Mouse (Mus musculus): ENCODE results near the gene Arl4d. TPM values are rescaled to one million over a fixed set of nuclear protein-coding genes. Genes with fewer than 3 reads are reported as not detected.
"Not testable (repeated sequence)": the region's sequence is repeated elsewhere in the genome, so short reads cannot be mapped to it uniquely, and the experiment has no call there.

The Arl4d gene
- polyA plus RNA-seq, 1 experiment from 2014 or later = 9.4 TPM

DNA sequence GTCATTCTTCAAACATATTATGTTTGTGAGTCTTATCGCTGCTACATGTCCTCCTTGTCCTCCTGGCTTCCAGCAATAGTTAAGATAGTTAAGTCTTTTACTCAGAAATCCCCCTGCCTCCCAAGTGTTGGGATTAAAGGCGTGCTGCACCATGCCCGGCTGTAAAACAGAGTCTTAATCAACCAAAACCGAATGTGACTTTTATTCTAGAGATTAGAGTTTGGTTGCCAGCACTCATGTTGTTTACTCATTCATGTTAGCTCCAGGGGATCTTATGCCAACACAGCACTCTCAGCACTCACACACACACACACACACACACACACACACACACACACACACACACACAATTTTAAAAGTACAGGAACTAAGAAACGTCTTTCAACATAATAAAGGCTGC lies 22.4 kb upstream of the Arl4d start:
- no peak overlapping the region for H3K27ac ChIP-seq (ENCODE audit: low read depth, low read length)
- no peaks in the 10 kb centered on the region for H3K9me3 ChIP-seq (replicated peaks; ENCODE audit: control insufficient read depth, low read length)
- no peaks in the 10 kb centered on the region for H3K36me3 ChIP-seq (ENCODE audit: control insufficient read depth, insufficient read depth, low read length)
- no peak overlapping the region for H3K4me2 ChIP-seq
- no peak for ATAC-seq (replicated peaks; ENCODE audit: insufficient number of reproducible peaks, low FRiP score, low TSS enrichment)
- H3K4me1 ChIP-seq (ENCODE audit: control insufficient read depth, insufficient read depth, low read length) = no peaks in the 10 kb centered on the region
- H3K4me3 ChIP-seq (ENCODE audit: low read depth, low read length) = no peak overlapping the region
- WGBS (ENCODE audit: insufficient replicate concordance) = 50% methylated on average over 5 of the region's 5 CpGs
- H3K9ac ChIP-seq (ENCODE audit: low read depth, low read length) = no peak overlapping the region
- no peaks in the 10 kb centered on the region for H3K27me3 ChIP-seq (ENCODE audit: control insufficient read depth, insufficient read depth, low read length)

DNA sequence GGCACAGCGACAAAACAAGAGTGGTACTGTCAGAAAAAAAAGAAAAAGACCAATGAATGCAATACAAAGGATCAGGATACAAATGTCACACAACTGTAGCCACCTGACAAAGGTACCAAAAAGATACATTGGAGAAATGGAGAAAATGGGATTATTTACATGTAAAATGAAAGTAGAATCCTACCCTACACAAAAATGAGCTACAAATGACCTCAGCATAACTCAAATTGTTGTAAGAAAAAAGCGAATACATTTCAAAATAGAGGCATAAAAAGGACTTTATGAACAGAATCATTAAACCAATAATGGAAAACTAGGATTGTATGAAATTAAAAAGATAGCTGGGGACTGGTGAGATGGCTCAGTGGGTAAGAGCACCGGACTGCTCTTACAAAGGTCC lies 20.8 kb upstream of the Arl4d start:
- no peaks in the 10 kb centered on the region for H3K4me1 ChIP-seq (ENCODE audit: control insufficient read depth, insufficient read depth, low read length)
- 51% methylated on average over 3 of the region's 3 CpGs for WGBS (ENCODE audit: insufficient replicate concordance)

DNA sequence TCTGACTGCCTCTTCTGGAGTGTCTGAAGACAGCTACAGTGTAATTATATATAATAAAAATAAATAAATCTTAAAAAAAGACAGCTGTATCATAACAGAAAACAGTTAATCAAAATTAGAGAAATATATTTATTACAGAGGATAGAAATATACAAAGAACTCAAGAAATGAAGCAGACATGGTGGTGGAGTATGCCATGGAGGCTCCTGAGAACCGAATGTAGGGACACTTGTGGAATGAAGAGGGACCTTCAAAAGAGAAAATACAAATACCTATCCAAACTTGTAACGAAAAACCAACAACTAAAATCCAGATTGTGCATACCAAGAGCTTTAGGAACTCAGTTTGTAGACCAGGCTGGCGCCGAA lies 20.3 kb upstream of the Arl4d start:
- not testable (repeated sequence) for H3K4me2 ChIP-seq; ATAC-seq (replicated peaks; ENCODE audit: insufficient number of reproducible peaks, low FRiP score, low TSS enrichment); H3K4me3 ChIP-seq (ENCODE audit: low read depth, low read length); H3K9ac ChIP-seq (ENCODE audit: low read depth, low read length); H3K4me1 ChIP-seq (ENCODE audit: control insufficient read depth, insufficient read depth, low read length); H3K27ac ChIP-seq (ENCODE audit: low read depth, low read length); H3K36me3 ChIP-seq (ENCODE audit: control insufficient read depth, insufficient read depth, low read length); H3K9me3 ChIP-seq (replicated peaks; ENCODE audit: control insufficient read depth, low read length); H3K27me3 ChIP-seq (ENCODE audit: control insufficient read depth, insufficient read depth, low read length)
- 4% methylated on average over 4 of the region's 4 CpGs for WGBS (ENCODE audit: insufficient replicate concordance)

More for the DNA sequence above, 20.8 kb upstream of the Arl4d start:
- ATAC-seq (replicated peaks; ENCODE audit: insufficient number of reproducible peaks, low FRiP score, low TSS enrichment) = no peak
- H3K9ac ChIP-seq (ENCODE audit: low read depth, low read length) = no peak overlapping the region
- no peaks in the 10 kb centered on the region for H3K36me3 ChIP-seq (ENCODE audit: control insufficient read depth, insufficient read depth, low read length)
- no peaks in the 10 kb centered on the region for H3K9me3 ChIP-seq (replicated peaks; ENCODE audit: control insufficient read depth, low read length)
- no peak overlapping the region for H3K27ac ChIP-seq (ENCODE audit: low read depth, low read length)
- H3K4me2 ChIP-seq = no peak overlapping the region
- H3K4me3 ChIP-seq (ENCODE audit: low read depth, low read length) = no peak overlapping the region
- H3K27me3 ChIP-seq (ENCODE audit: control insufficient read depth, insufficient read depth, low read length) = no peaks in the 10 kb centered on the region

DNA sequence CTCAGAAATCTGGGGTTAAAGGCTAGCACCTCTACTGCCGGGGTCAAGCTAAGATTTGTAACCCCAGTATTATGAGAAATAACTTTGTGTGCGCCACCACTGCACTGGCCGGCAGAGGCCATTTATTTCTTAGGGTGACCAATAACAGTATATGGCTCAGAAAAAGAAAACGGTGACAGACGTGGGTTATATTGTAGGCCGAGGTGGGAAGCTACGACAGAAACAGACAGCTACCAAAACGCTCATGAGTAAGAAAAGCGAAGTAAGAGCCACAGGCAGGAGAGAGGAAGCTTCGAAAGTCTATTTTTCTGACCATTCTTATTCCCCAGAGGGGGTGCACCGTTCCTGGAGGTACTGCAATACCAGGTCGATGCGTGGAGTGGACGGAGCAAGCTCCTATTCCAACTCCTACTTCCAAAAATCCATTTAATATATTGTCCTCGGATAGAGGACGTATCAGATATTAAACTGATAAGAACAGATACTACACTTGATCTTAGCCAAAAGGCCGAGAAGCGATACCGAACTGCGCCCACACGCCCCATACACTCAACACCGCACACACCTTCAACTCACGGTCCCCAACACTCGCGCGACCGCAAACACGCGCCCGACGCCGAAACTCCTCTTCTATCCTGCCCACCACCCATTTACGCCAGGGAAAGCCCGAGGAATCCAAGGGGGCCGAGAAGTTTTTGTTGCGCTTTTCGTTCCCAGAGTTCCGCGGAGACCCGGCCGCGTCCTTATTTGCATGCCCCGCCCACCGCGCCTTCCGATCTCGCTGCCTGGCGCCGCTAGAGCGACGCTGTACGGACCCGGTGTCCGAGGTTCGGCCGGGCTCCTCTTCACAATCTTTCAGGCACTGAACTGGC lies 19.7 kb upstream of the Arl4d start:
- peak overlapping the region; percentile 56 for H3K4me2 ChIP-seq
- peak overlapping the region; percentile 90 for H3K27ac ChIP-seq (ENCODE audit: low read depth, low read length)
- not testable (repeated sequence) for H3K4me1 ChIP-seq (ENCODE audit: control insufficient read depth, insufficient read depth, low read length); H3K36me3 ChIP-seq (ENCODE audit: control insufficient read depth, insufficient read depth, low read length); H3K9me3 ChIP-seq (replicated peaks; ENCODE audit: control insufficient read depth, low read length); H3K27me3 ChIP-seq (ENCODE audit: control insufficient read depth, insufficient read depth, low read length)
- peak; percentile 83 for ATAC-seq (replicated peaks; ENCODE audit: insufficient number of reproducible peaks, low FRiP score, low TSS enrichment)
- H3K9ac ChIP-seq (ENCODE audit: low read depth, low read length) = peak overlapping the region; percentile 71
- under 1% methylated on average over 42 of the region's 56 CpGs for WGBS (ENCODE audit: insufficient replicate concordance)
- peak overlapping the region; percentile 26; the same call in 1 of the 2 replicates for H3K4me3 ChIP-seq (ENCODE audit: low read depth, low read length)

DNA sequence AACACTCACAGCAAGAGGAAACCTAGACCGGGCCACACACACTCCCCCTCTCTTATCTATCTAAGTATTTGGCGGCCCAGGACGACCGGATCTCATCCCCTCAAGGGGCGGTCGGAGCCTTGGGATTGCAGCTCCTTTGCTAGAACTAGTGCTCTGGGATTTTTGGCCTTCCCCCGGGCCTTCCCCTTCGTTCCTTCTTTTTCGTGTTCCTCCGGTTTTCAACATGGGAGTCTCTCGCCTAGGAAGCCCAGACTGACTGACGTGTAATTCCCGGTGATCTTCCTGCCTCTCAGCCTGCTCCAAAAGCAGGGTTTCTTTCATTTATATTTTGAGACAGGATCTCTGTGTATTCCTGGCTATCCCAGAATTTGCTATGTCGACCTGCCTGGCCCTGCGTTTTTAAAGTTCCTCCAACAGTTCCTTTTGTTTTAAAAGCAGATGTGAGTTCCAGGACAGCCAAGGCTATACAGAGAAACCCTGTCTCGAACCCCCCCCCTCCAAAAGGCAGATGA lies 19.0 kb upstream of the Arl4d start:
- H3K4me3 ChIP-seq (ENCODE audit: low read depth, low read length) = peak overlapping the region; percentile 26; the same call in 1 of the 2 replicates
- not testable (repeated sequence) for H3K36me3 ChIP-seq (ENCODE audit: control insufficient read depth, insufficient read depth, low read length); H3K4me1 ChIP-seq (ENCODE audit: control insufficient read depth, insufficient read depth, low read length); ATAC-seq (replicated peaks; ENCODE audit: insufficient number of reproducible peaks, low FRiP score, low TSS enrichment); H3K9me3 ChIP-seq (replicated peaks; ENCODE audit: control insufficient read depth, low read length); H3K27me3 ChIP-seq (ENCODE audit: control insufficient read depth, insufficient read depth, low read length)
- H3K9ac ChIP-seq (ENCODE audit: low read depth, low read length) = peak overlapping the region; percentile 71
- H3K27ac ChIP-seq (ENCODE audit: low read depth, low read length) = peak overlapping the region; percentile 90
- peak overlapping the region; percentile 56 for H3K4me2 ChIP-seq
- WGBS (ENCODE audit: insufficient replicate concordance) = 13% methylated on average over 15 of the region's 16 CpGs

DNA sequence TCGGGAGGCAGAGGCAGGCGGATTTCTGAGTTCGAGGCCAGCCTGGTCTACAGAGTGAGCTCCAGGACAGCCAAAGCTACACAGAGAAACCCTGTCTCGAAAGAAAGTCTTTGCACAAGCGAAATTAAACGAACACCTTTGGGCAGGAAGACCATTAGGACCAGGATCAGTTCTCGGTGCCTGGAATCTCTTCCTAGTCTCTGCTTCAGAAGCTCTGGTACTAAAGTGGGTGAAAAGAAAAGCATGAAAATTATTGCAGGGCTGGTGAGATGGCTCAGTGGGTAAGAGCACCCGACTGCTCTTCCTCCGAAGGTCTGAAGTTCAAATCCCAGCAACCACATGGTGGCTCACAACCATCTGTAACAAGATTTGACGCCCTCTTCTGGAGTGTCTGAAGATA lies 18.2 kb upstream of the Arl4d start:
- 91% methylated on average over 10 of the region's 10 CpGs for WGBS (ENCODE audit: insufficient replicate concordance)
- not testable (repeated sequence) for H3K27me3 ChIP-seq (ENCODE audit: control insufficient read depth, insufficient read depth, low read length)

DNA sequence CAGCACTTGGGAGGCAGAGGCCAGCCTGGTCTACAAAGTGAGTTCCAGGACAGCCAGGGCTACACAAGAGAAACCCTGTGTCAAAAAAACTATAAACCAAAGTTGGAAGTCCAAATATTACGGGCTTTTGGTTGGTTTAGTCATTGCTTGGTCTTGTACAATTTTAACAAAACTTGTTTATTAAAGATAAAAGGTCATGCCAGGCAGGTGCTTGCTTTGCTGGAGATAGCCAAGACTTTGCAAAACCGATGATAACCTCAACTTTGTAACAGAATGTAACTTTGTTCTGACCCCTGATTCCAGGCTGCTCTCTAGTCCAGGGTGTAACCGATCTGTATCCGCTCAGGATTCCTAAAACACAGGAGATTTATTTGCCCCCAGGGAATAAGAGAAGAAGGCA lies 9.0 kb upstream of the Arl4d start:
- no peak for ATAC-seq (replicated peaks; ENCODE audit: insufficient number of reproducible peaks, low FRiP score, low TSS enrichment)
- Histone ChIP-seq H3K4me3 (ENCODE audit: low read depth, low read length) (no peak overlapping the region), H3K9me3 (replicated peaks; ENCODE audit: control insufficient read depth, low read length) (no peaks in the 10 kb centered on the region), H3K27me3 (ENCODE audit: control insufficient read depth, insufficient read depth, low read length) (no peaks in the 10 kb centered on the region), H3K4me2 (no peak overlapping the region), H3K4me1 (ENCODE audit: control insufficient read depth, insufficient read depth, low read length) (peaks cover 4% of the 10 kb centered on the region; the same call in 1 of the 2 replicates), H3K27ac (ENCODE audit: low read depth, low read length) (no peak overlapping the region), H3K9ac (ENCODE audit: low read depth, low read length) (no peak overlapping the region), H3K36me3 (ENCODE audit: control insufficient read depth, insufficient read depth, low read length) (no peaks in the 10 kb centered on the region)
- 81% methylated on average over 4 of the region's 4 CpGs for WGBS (ENCODE audit: insufficient replicate concordance)

More for the DNA sequence above, 18.2 kb upstream of the Arl4d start:
- not testable (repeated sequence) for H3K4me1 ChIP-seq (ENCODE audit: control insufficient read depth, insufficient read depth, low read length); H3K27ac ChIP-seq (ENCODE audit: low read depth, low read length); ATAC-seq (replicated peaks; ENCODE audit: insufficient number of reproducible peaks, low FRiP score, low TSS enrichment); H3K9ac ChIP-seq (ENCODE audit: low read depth, low read length); H3K4me3 ChIP-seq (ENCODE audit: low read depth, low read length); H3K36me3 ChIP-seq (ENCODE audit: control insufficient read depth, insufficient read depth, low read length); H3K9me3 ChIP-seq (replicated peaks; ENCODE audit: control insufficient read depth, low read length); H3K4me2 ChIP-seq

DNA sequence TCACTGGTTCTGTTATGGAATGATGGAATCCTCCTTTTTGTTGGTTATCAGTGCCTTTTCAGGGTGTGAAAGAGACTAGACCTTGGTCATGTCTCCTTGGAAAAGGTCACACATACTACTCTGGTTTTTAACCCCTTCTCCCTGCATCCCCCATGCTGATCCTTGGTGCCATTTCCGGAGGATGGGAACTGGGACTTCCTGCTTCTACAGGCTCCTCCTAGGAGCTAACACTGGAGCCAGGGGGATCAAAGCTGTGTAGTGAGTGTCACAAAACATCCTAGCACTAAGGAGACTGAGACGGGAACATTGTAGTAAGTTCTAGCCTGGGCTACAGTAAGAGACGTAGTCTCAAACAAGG lies 7.8 kb upstream of the Arl4d start:
- H3K4me1 ChIP-seq (ENCODE audit: control insufficient read depth, insufficient read depth, low read length) = peaks cover 4% of the 10 kb centered on the region; the same call in 1 of the 2 replicates
- H3K4me3 ChIP-seq (ENCODE audit: low read depth, low read length) = peak overlapping the region; percentile 34
- no peaks in the 10 kb centered on the region for H3K27me3 ChIP-seq (ENCODE audit: control insufficient read depth, insufficient read depth, low read length)
- H3K9ac ChIP-seq (ENCODE audit: low read depth, low read length) = peak overlapping the region; percentile 84
- H3K4me2 ChIP-seq = peak overlapping the region; percentile 59
- 4% methylated on average over 3 of the region's 3 CpGs for WGBS (ENCODE audit: insufficient replicate concordance)
- H3K36me3 ChIP-seq (ENCODE audit: control insufficient read depth, insufficient read depth, low read length) = no peaks in the 10 kb centered on the region
- peak; percentile 16; the same call in 1 of the 2 replicates for ATAC-seq (replicated peaks; ENCODE audit: insufficient number of reproducible peaks, low FRiP score, low TSS enrichment)
- H3K27ac ChIP-seq (ENCODE audit: low read depth, low read length) = peak overlapping the region; percentile 96
- H3K9me3 ChIP-seq (replicated peaks; ENCODE audit: control insufficient read depth, low read length) = no peaks in the 10 kb centered on the region

Data from heart, embryonic 11.5 days (tissue).